Mouse (Mus musculus) ovary, adult 18-20 months (tissue): ENCODE data around the gene Sh3pxd2a.

ENCODE experiments used
- DNase-seq: peaks from one replicate; pipeline ENCODE4 v3.0.0; 2022; ENCODE audit warnings: low spot score, mixed read lengths

The Sh3pxd2a gene

GRCm38 (mm10) chr19:47439726-47440434, 24.3 kb downstream of the Sh3pxd2a start:
- DNase-seq = no peak

GRCm38 (mm10) chr19:47438445-47438844, 25.8 kb downstream of the Sh3pxd2a start:
- DNase-seq = peak; percentile 39

- no peak for DNase-seq
These were observed 27.2 kb downstream of the Sh3pxd2a start for GRCm38 (mm10) chr19:47437040-47437439.

- no peak for DNase-seq
These were observed 28.0 kb downstream of the Sh3pxd2a start for GRCm38 (mm10) chr19:47436236-47436635.

- no peak for DNase-seq
These were observed 29.5 kb downstream of the Sh3pxd2a start for GRCm38 (mm10) chr19:47434655-47435054.

GRCm38 (mm10) chr19:47432339-47432738, 31.9 kb downstream of the Sh3pxd2a start:
- no peak for DNase-seq

GRCm38 (mm10) chr19:47431189-47431931, 32.8 kb downstream of the Sh3pxd2a start:
- no peak for DNase-seq

GRCm38 (mm10) chr19:47430160-47430559, 34.0 kb downstream of the Sh3pxd2a start:
- DNase-seq = no peak

- no peak for DNase-seq
These were observed 35.0 kb downstream of the Sh3pxd2a start for GRCm38 (mm10) chr19:47429245-47429644.

GRCm38 (mm10) chr19:47428794-47429193, 35.4 kb downstream of the Sh3pxd2a start:
- no peak for DNase-seq

- DNase-seq = no peak
These were observed 36.1 kb downstream of the Sh3pxd2a start for GRCm38 (mm10) chr19:47427841-47428789.

- no peak for DNase-seq
These were observed 40.6 kb downstream of the Sh3pxd2a start for GRCm38 (mm10) chr19:47423632-47424031.

- no peak for DNase-seq
These were observed 42.9 kb downstream of the Sh3pxd2a start for GRCm38 (mm10) chr19:47421128-47421898.

- DNase-seq = no peak
These were observed 43.7 kb downstream of the Sh3pxd2a start for GRCm38 (mm10) chr19:47420539-47420938.

- DNase-seq = no peak
These were observed 45.0 kb downstream of the Sh3pxd2a start for GRCm38 (mm10) chr19:47419208-47419607.

GRCm38 (mm10) chr19:47416161-47416560, 48.0 kb downstream of the Sh3pxd2a start:
- DNase-seq = peak; percentile 60

GRCm38 (mm10) chr19:47414142-47414905, 49.9 kb downstream of the Sh3pxd2a start:
- DNase-seq = no peak

- DNase-seq = no peak
These were observed 50.7 kb downstream of the Sh3pxd2a start for GRCm38 (mm10) chr19:47413458-47414005.

- DNase-seq = no peak
These were observed 51.5 kb downstream of the Sh3pxd2a start for GRCm38 (mm10) chr19:47412566-47413248.

- DNase-seq = no peak
These were observed 53.9 kb downstream of the Sh3pxd2a start for GRCm38 (mm10) chr19:47410301-47410700.
